Mouse (Mus musculus): ENCODE data around the gene Usp4. TPM values are rescaled to one million over a fixed set of nuclear protein-coding genes. Genes with fewer than 3 reads are reported as not detected.

Usp4 gene
- polyA plus RNA-seq, 1 experiment from 2014 or later, result 126 TPM

- Histone ChIP-seq H3K36me3 (ENCODE audit: control insufficient read depth, insufficient read depth, low read length) (peaks cover 28% of the 10 kb centered on the region), H3K9me3 (replicated peaks; ENCODE audit: control insufficient read depth, low read length, poor library complexity, severe bottlenecking) (no peaks in the 10 kb centered on the region), H3K27ac (ENCODE audit: low read length) (no peak overlapping the region), H3K4me2 (ENCODE audit: low read length) (no peak overlapping the region), H3K4me1 (ENCODE audit: control insufficient read depth, insufficient read depth, low read length) (peaks cover 13% of the 10 kb centered on the region), H3K4me3 (ENCODE audit: low read depth, low read length) (no peak overlapping the region), H3K27me3 (ENCODE audit: control insufficient read depth, insufficient read depth, low read depth, low read length) (no peaks in the 10 kb centered on the region), H3K9ac (ENCODE audit: low read depth, low read length) (no peak overlapping the region)
- 96% methylated on average over 3 of the region's 4 CpGs for WGBS
- ATAC-seq, result no peak
Observed at GRCm38 (mm10) chr9:108349727-108350126, 2.1 kb downstream of the Usp4 start.

GRCm38 (mm10) chr9:108378234-108378633 is 30.6 kb downstream of the Usp4 start:
- no peak overlapping the region for H3K4me2 ChIP-seq (ENCODE audit: low read length)
- H3K36me3 ChIP-seq (ENCODE audit: control insufficient read depth, insufficient read depth, low read length), result peaks cover 54% of the 10 kb centered on the region
- no peak overlapping the region for H3K4me3 ChIP-seq (ENCODE audit: low read depth, low read length)
- 90% methylated on average over 9 of the region's 9 CpGs for WGBS
- H3K9me3 ChIP-seq (replicated peaks; ENCODE audit: control insufficient read depth, low read length, poor library complexity, severe bottlenecking), result no peaks in the 10 kb centered on the region
- no peak for ATAC-seq
- H3K9ac ChIP-seq (ENCODE audit: low read depth, low read length), result no peak overlapping the region
- H3K27ac ChIP-seq (ENCODE audit: low read length), result no peak overlapping the region
- H3K4me1 ChIP-seq (ENCODE audit: control insufficient read depth, insufficient read depth, low read length), result no peaks in the 10 kb centered on the region
- no peaks in the 10 kb centered on the region for H3K27me3 ChIP-seq (ENCODE audit: control insufficient read depth, insufficient read depth, low read depth, low read length)

- Histone ChIP-seq H3K4me1 (ENCODE audit: control insufficient read depth, insufficient read depth, low read length) (no peaks in the 10 kb centered on the region), H3K4me3 (ENCODE audit: low read depth, low read length) (no peak overlapping the region), H3K27me3 (ENCODE audit: control insufficient read depth, insufficient read depth, low read depth, low read length) (no peaks in the 10 kb centered on the region), H3K36me3 (ENCODE audit: control insufficient read depth, insufficient read depth, low read length) (peaks cover 49% of the 10 kb centered on the region), H3K9me3 (replicated peaks; ENCODE audit: control insufficient read depth, low read length, poor library complexity, severe bottlenecking) (no peaks in the 10 kb centered on the region), H3K27ac (ENCODE audit: low read length) (no peak overlapping the region), H3K4me2 (ENCODE audit: low read length) (no peak overlapping the region), H3K9ac (ENCODE audit: low read depth, low read length) (no peak overlapping the region)
- no peak for ATAC-seq
- 94% methylated on average over 5 of the region's 5 CpGs for WGBS
Observed at GRCm38 (mm10) chr9:108378736-108379135, 31.1 kb downstream of the Usp4 start.

GRCm38 (mm10) chr9:108379294-108379693 is 31.6 kb downstream of the Usp4 start:
- Histone ChIP-seq H3K36me3 (ENCODE audit: control insufficient read depth, insufficient read depth, low read length) (peaks cover 50% of the 10 kb centered on the region), H3K27ac (ENCODE audit: low read length) (no peak overlapping the region)

GRCm38 (mm10) chr9:108381382-108381781 is 33.7 kb downstream of the Usp4 start:
- H3K9me3 ChIP-seq (replicated peaks; ENCODE audit: control insufficient read depth, low read length, poor library complexity, severe bottlenecking), result no peaks in the 10 kb centered on the region

More at GRCm38 (mm10) chr9:108379294-108379693, 31.6 kb downstream of the Usp4 start:
- Histone ChIP-seq H3K27me3 (ENCODE audit: control insufficient read depth, insufficient read depth, low read depth, low read length) (no peaks in the 10 kb centered on the region), H3K4me2 (ENCODE audit: low read length) (no peak overlapping the region), H3K4me1 (ENCODE audit: control insufficient read depth, insufficient read depth, low read length) (no peaks in the 10 kb centered on the region), H3K9me3 (replicated peaks; ENCODE audit: control insufficient read depth, low read length, poor library complexity, severe bottlenecking) (no peaks in the 10 kb centered on the region), H3K9ac (ENCODE audit: low read depth, low read length) (no peak overlapping the region), H3K4me3 (ENCODE audit: low read depth, low read length) (no peak overlapping the region)
- WGBS, result 89% methylated on average over 4 of the region's 4 CpGs
- ATAC-seq, result no peak

GRCm38 (mm10) chr9:108385006-108385405 is 37.4 kb downstream of the Usp4 start:
- Histone ChIP-seq H3K4me2 (ENCODE audit: low read length) (no peak overlapping the region), H3K4me3 (ENCODE audit: low read depth, low read length) (no peak overlapping the region), H3K27me3 (ENCODE audit: control insufficient read depth, insufficient read depth, low read depth, low read length) (no peaks in the 10 kb centered on the region), H3K36me3 (ENCODE audit: control insufficient read depth, insufficient read depth, low read length) (peaks cover 60% of the 10 kb centered on the region), H3K4me1 (ENCODE audit: control insufficient read depth, insufficient read depth, low read length) (no peaks in the 10 kb centered on the region), H3K9me3 (replicated peaks; ENCODE audit: control insufficient read depth, low read length, poor library complexity, severe bottlenecking) (no peaks in the 10 kb centered on the region), H3K27ac (ENCODE audit: low read length) (no peak overlapping the region), H3K9ac (ENCODE audit: low read depth, low read length) (no peak overlapping the region)
- 91% methylated on average over 7 of the region's 7 CpGs for WGBS
- ATAC-seq, result no peak

More at GRCm38 (mm10) chr9:108381382-108381781, 33.7 kb downstream of the Usp4 start:
- Histone ChIP-seq H3K27me3 (ENCODE audit: control insufficient read depth, insufficient read depth, low read depth, low read length) (no peaks in the 10 kb centered on the region), H3K4me1 (ENCODE audit: control insufficient read depth, insufficient read depth, low read length) (no peaks in the 10 kb centered on the region), H3K4me2 (ENCODE audit: low read length) (no peak overlapping the region), H3K4me3 (ENCODE audit: low read depth, low read length) (no peak overlapping the region), H3K27ac (ENCODE audit: low read length) (no peak overlapping the region), H3K9ac (ENCODE audit: low read depth, low read length) (no peak overlapping the region), H3K36me3 (ENCODE audit: control insufficient read depth, insufficient read depth, low read length) (peaks cover 54% of the 10 kb centered on the region)
- 98% methylated on average over 9 of the region's 9 CpGs for WGBS
- no peak for ATAC-seq

- WGBS, result 87% methylated on average over 4 of the region's 4 CpGs
Observed at GRCm38 (mm10) chr9:108386816-108387215, 39.2 kb downstream of the Usp4 start.

GRCm38 (mm10) chr9:108388601-108389000 is 40.9 kb downstream of the Usp4 start:
- Histone ChIP-seq H3K4me1 (ENCODE audit: control insufficient read depth, insufficient read depth, low read length) (no peaks in the 10 kb centered on the region), H3K4me2 (ENCODE audit: low read length) (no peak overlapping the region), H3K36me3 (ENCODE audit: control insufficient read depth, insufficient read depth, low read length) (peaks cover 60% of the 10 kb centered on the region), H3K27me3 (ENCODE audit: control insufficient read depth, insufficient read depth, low read depth, low read length) (no peaks in the 10 kb centered on the region), H3K9me3 (replicated peaks; ENCODE audit: control insufficient read depth, low read length, poor library complexity, severe bottlenecking) (no peaks in the 10 kb centered on the region), H3K27ac (ENCODE audit: low read length) (no peak overlapping the region), H3K4me3 (ENCODE audit: low read depth, low read length) (no peak overlapping the region), H3K9ac (ENCODE audit: low read depth, low read length) (no peak overlapping the region)
- 84% methylated on average over 10 of the region's 10 CpGs for WGBS
- ATAC-seq, result no peak

More at GRCm38 (mm10) chr9:108386816-108387215, 39.2 kb downstream of the Usp4 start:
- H3K4me3 ChIP-seq (ENCODE audit: low read depth, low read length), result no peak overlapping the region
- H3K4me2 ChIP-seq (ENCODE audit: low read length), result no peak overlapping the region
- no peaks in the 10 kb centered on the region for H3K9me3 ChIP-seq (replicated peaks; ENCODE audit: control insufficient read depth, low read length, poor library complexity, severe bottlenecking)
- no peaks in the 10 kb centered on the region for H3K4me1 ChIP-seq (ENCODE audit: control insufficient read depth, insufficient read depth, low read length)
- H3K9ac ChIP-seq (ENCODE audit: low read depth, low read length), result no peak overlapping the region
- no peaks in the 10 kb centered on the region for H3K27me3 ChIP-seq (ENCODE audit: control insufficient read depth, insufficient read depth, low read depth, low read length)
- H3K27ac ChIP-seq (ENCODE audit: low read length), result no peak overlapping the region
- peaks cover 56% of the 10 kb centered on the region for H3K36me3 ChIP-seq (ENCODE audit: control insufficient read depth, insufficient read depth, low read length)
- ATAC-seq, result no peak

- Histone ChIP-seq H3K4me3 (ENCODE audit: low read depth, low read length) (no peak overlapping the region), H3K9me3 (replicated peaks; ENCODE audit: control insufficient read depth, low read length, poor library complexity, severe bottlenecking) (no peaks in the 10 kb centered on the region), H3K27ac (ENCODE audit: low read length) (no peak overlapping the region), H3K9ac (ENCODE audit: low read depth, low read length) (no peak overlapping the region), H3K4me1 (ENCODE audit: control insufficient read depth, insufficient read depth, low read length) (no peaks in the 10 kb centered on the region), H3K27me3 (ENCODE audit: control insufficient read depth, insufficient read depth, low read depth, low read length) (no peaks in the 10 kb centered on the region), H3K36me3 (ENCODE audit: control insufficient read depth, insufficient read depth, low read length) (peaks cover 56% of the 10 kb centered on the region), H3K4me2 (ENCODE audit: low read length) (no peak overlapping the region)
- 88% methylated on average over 6 of the region's 6 CpGs for WGBS
- ATAC-seq, result no peak
Observed at GRCm38 (mm10) chr9:108389220-108389619, 41.6 kb downstream of the Usp4 start.
